Mouse (Mus musculus) layer of hippocampus, adult 8-10 months (tissue): ENCODE data around the gene Ets1. TPM values are rescaled to one million over a fixed set of nuclear protein-coding genes. Genes with fewer than 3 reads are reported as not detected.

ENCODE experiments used
- DNase-seq, 2 experiments: peaks; one replicate each; pipeline ENCODE4 v3.0.0; 2022; ENCODE audit warnings: low spot score in 2 of 2
- total RNA-seq, 4 experiments: library from RNA; stranded (reverse); gene quantifications; 2 replicates each; pipeline ENCODE4 v1.2.4; 2022

The Ets1 gene
- total RNA-seq, 4 experiments from 2014 or later, result 11.1 to 12.9 (median 11.9) TPM

- no peak for DNase-seq
Observed at GRCm38 (mm10) chr9:32758280-32758905, 122.4 kb downstream of the Ets1 start.

GRCm38 (mm10) chr9:32760649-32761157, 124.7 kb downstream of the Ets1 start:
- DNase-seq, result no peak

GRCm38 (mm10) chr9:32761326-32761725, 125.3 kb downstream of the Ets1 start:
- no peak for DNase-seq

GRCm38 (mm10) chr9:32764374-32764773, 128.4 kb downstream of the Ets1 start:
- peak; percentile 51 to 56 for DNase-seq

GRCm38 (mm10) chr9:32765123-32765522, 129.1 kb downstream of the Ets1 start:
- DNase-seq, result no peak

- DNase-seq, result no peak
Observed at GRCm38 (mm10) chr9:32778866-32779265, 142.8 kb downstream of the Ets1 start.

- no peak for DNase-seq
Observed at GRCm38 (mm10) chr9:32782391-32783092, 146.5 kb downstream of the Ets1 start.

GRCm38 (mm10) chr9:32787091-32787490, 151.1 kb downstream of the Ets1 start:
- DNase-seq, result no peak

DNA sequence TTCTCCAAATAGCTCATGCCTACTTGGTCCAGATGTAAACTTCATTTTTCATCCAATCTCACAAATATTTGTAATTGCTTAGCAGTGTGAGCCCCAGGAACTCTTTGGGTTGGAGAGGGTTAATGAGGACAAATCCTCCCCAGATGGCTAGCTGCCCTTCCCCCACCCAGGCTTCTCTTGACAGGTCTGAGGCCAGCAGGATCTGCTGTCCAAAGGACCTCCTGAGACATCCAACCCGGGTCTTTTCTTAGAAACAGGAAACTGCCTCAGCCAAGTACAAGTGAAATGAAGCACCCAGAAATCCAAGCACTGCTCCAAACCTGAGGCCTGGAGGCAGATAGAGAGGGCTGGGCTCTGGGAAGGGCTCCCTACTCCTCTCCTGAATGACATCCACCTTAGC, 151.6 kb downstream of the Ets1 start:
- no peak for DNase-seq

DNA sequence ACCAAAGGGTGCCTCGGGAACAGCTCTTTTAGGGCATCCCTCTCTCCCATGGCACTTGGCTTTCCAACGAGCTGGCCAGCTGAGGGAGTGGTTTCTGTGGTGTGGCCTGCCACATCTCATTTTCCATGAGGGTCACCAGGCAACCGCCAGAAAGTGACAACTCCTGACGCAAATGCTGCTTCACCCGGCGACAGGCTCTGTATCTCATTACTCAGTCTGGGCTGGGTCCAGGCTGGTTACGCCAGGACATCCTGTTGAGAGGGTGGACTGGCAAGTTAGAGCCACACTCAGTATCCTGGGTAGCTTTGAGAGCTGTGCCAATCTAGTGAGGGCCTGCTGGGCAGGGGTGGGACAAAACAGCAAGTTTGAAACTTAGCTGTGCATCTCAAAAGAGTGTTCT, 153.3 kb downstream of the Ets1 start:
- DNase-seq, result no peak

DNA sequence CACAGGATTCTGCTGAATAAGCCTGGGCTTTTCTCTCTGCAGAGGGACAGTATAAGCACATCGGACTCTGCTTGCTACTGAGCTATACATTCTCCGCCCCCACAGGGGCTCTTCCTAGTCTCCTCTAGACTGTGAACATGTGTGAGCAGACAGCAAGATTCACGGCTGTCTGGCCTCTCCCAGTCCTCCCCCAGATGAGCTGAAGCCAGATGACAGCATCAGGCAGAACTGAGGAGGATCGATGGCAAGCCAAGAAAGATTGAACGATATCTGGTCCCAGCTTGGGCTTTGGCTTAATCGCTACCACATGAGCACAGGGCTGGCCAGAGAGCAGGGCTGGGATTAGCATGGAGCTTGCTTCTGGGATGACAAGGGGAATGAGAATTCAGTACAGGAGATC, 155.7 kb downstream of the Ets1 start:
- DNase-seq, result no peak

GRCm38 (mm10) chr9:32798171-32798570, 162.2 kb downstream of the Ets1 start:
- no peak for DNase-seq

DNA sequence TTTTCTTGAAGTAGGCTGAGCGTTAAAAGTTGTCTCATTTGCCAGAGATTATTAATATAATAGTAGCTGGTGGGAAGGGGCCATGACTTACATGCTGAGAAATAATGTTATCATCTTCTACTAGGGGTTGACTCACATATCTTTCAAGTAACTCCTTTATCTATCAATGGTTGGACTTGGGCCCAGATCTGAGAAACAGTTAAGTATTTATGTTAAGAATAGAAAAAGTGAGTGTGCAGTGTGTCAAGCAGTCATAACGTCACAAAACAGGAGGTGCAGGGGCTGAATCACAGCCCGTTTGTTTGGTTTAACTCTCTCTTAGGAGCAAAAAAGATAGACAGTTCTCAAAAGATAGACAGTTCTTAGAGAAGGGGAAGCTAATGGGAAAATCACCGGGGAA, 170.1 kb downstream of the Ets1 start:
- no peak for DNase-seq

Other genes with a start within 250 kb of the Ets1 start
- gene Fli1, start 93.4 kb upstream of the Ets1 start, total RNA-seq, result 10 to 100 TPM in 1 of 4 experiments, 1 to 10 TPM in 3; 4.4 to 11.1 (median 6.3) TPM